Mouse (Mus musculus) stomach, embryonic 16.5 days (tissue): ENCODE data around the gene Trim38. TPM values are rescaled to one million over a fixed set of nuclear protein-coding genes. Genes with fewer than 3 reads are reported as not detected.

Experiments used
- ATAC-seq: fragments of 200-750 bp; cut with Nextera tagmentation; 2 replicates; pipeline ENCODE4 v1.8.0; 2017; ENCODE audit warnings: moderate number of reproducible peaks, moderate TSS enrichment; ENCODE audit not compliant: insufficient read depth, low FRiP score
- H3K27ac ChIP-seq: fragments of 300-500 bp; sonication (generic); 2 replicates; pipeline ENCODE4 v1.5.1; 2014; ENCODE audit warnings: low read length
- H3K27me3 ChIP-seq: fragments of 300-500 bp; sonication (generic); 2 replicates; pipeline ENCODE4 v1.6.1; 2014; ENCODE audit warnings: low read length, control low read depth, mixed read lengths; ENCODE audit not compliant: control insufficient read depth, insufficient read depth
- H3K36me3 ChIP-seq: fragments of 300-500 bp; sonication (generic); 2 replicates; pipeline ENCODE4 v1.6.1; 2014; ENCODE audit warnings: low read length; ENCODE audit not compliant: control insufficient read depth, insufficient read depth
- H3K4me1 ChIP-seq: fragments of 300-500 bp; sonication (generic); 2 replicates; pipeline ENCODE4 v1.6.1; 2014; ENCODE audit warnings: low read length, control low read depth, mixed read lengths; ENCODE audit not compliant: control insufficient read depth, insufficient read depth
- H3K4me2 ChIP-seq: fragments of 300-500 bp; sonication (generic); 2 replicates; pipeline ENCODE4 v1.6.1; 2014; ENCODE audit warnings: low read depth, low read length, mixed read lengths
- H3K4me3 ChIP-seq: fragments of 300-500 bp; sonication (generic); replicated peaks from 2 replicates; pipeline ENCODE4 v1.5.1; 2014; ENCODE audit warnings: mild to moderate bottlenecking, low read length
- H3K9ac ChIP-seq: fragments of 300-500 bp; sonication (generic); 2 replicates; pipeline ENCODE4 v1.6.1; 2014; ENCODE audit warnings: low read length
- H3K9me3 ChIP-seq: fragments of 300-500 bp; sonication (generic); replicated peaks from 2 replicates; pipeline ENCODE4 v1.6.1; 2016; ENCODE audit warnings: low read length, control low read depth; ENCODE audit not compliant: control insufficient read depth
- WGBS: fragments of 180-500 bp; shearing (Covaris S2); extraction: QIAGEN DNeasy Blood & Tissue Kit; methylation state at CpG from one replicate; pipeline ENCODE4 v1.1.7; 2014; 5-methylcytosine and 5-hydroxymethylcytosine counted together
- microRNA-seq: library from miRNA; unstranded; fragments of <30 nt; microRNA quantifications from one replicate; pipeline ENCODE4, GENCODE M21; 2016
- polyA plus RNA-seq: library from polyadenylated mRNA; unstranded; fragments of >200 nt; fragmentation: Nextera tagmentation; extraction: Ambion mirVana; gene quantifications from 2 replicates; pipeline ENCODE4 v1.2.1, GENCODE M21; 2015

Trim38 gene
- polyA plus RNA-seq, 1 experiment from 2014 or later, result not detected

DNA sequence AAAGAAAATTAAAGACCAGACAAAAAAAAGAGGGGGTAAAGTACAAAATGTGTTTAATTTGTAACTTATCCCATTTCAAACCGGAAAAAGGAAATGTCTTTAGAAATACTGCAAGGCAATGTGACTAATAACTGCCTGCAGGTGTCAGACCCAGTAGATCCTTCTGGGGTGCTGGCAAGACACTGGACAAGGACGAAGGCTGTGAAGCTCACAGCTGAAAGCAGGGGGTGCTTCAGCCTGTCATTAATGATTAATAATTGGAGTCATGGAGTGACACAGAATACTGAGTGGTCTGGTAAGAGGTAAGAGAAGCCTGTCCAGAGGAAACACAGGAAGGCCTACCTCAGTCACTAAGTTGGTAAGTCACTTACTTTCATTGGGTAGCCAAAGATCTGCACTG is 69.6 kb downstream of the Trim38 start, which contains the start of gene Slc17a3:
Gene Slc17a3, plus strand, starts transcription at position 127 of the 400 bp plus-strand sequence.
- no peak within 1 kb of the TSS for H3K27ac ChIP-seq
- H3K9ac ChIP-seq, result no peak within 1 kb of the TSS
- H3K4me3 ChIP-seq, result no peak within 1 kb of the TSS
- H3K9me3 ChIP-seq, result no peaks in the 10 kb centered on the region
- no peak within 1 kb of the TSS for H3K4me2 ChIP-seq
- H3K27me3 ChIP-seq, result no peaks in the 10 kb centered on the region
- 65% methylated on average over 2 of the region's 2 CpGs for WGBS
- no peaks in the 10 kb centered on the region for H3K4me1 ChIP-seq
- no peak for ATAC-seq
- no peaks in the 10 kb centered on the region for H3K36me3 ChIP-seq

Small RNA genes lying within 50 kb of the gene (microRNA-seq; reads per million reads assigned to microRNA genes)
- not detected for gene Gm44314
- not detected for gene Gm44484

Other genes with a start within 250 kb of the Trim38 start
- 5.7 and 6.3 TPM in 2 replicates for gene Hist1h4h, start 238.9 kb upstream of the Trim38 start, polyA plus RNA-seq
- 0.74 and 3.1 TPM in 2 replicates for gene Hist1h2af, start 236.0 kb upstream of the Trim38 start, polyA plus RNA-seq
- 4.7 and 6.1 TPM in 2 replicates for gene Hist1h3g, start 234.5 kb upstream of the Trim38 start, polyA plus RNA-seq
- 1.1 and 1.4 TPM in 2 replicates for gene Hist1h2bh, start 226.5 kb upstream of the Trim38 start, polyA plus RNA-seq
- gene Hist1h3f, start 225.9 kb upstream of the Trim38 start, polyA plus RNA-seq, result 0.81 and 0.90 TPM in 2 replicates
- gene Hist1h4f, start 218.3 kb upstream of the Trim38 start, polyA plus RNA-seq, result 1.6 TPM in 1 of 2 replicates, not detected in the other
- gene Hist1h1d, start 216.7 kb upstream of the Trim38 start, polyA plus RNA-seq, result 0.67 and 0.93 TPM in 2 replicates
- 2.8 and 3.6 TPM in 2 replicates for gene Hist1h3e, start 207.5 kb upstream of the Trim38 start, polyA plus RNA-seq
- 34.0 and 56.1 TPM in 2 replicates for gene Hist1h2ae, start 198.7 kb upstream of the Trim38 start, polyA plus RNA-seq
- gene Hist1h2bg, start 198.5 kb upstream of the Trim38 start, polyA plus RNA-seq, result 16.8 and 17.5 TPM in 2 replicates
- gene Hist1h2bf, start 195.7 kb upstream of the Trim38 start, polyA plus RNA-seq, result 1.7 and 3.0 TPM in 2 replicates
- gene Hist1h2ad, start 195.5 kb upstream of the Trim38 start, polyA plus RNA-seq, result 2.5 TPM in 2 replicates
- gene Hist1h3d, start 194.2 kb upstream of the Trim38 start, polyA plus RNA-seq, result 6.3 and 6.5 TPM in 2 replicates
- gene Hist1h4d, start 188.3 kb upstream of the Trim38 start, polyA plus RNA-seq, result 60.7 and 86.3 TPM in 2 replicates
- gene Hist1h2be, start 148.8 kb upstream of the Trim38 start, polyA plus RNA-seq, result 2.8 and 3.0 TPM in 2 replicates
- 11.3 and 16.6 TPM in 2 replicates for gene Hist1h1e, start 147.4 kb upstream of the Trim38 start, polyA plus RNA-seq
- gene Hist1h2ac, start 86.0 kb upstream of the Trim38 start, polyA plus RNA-seq, result 1.7 TPM in 2 replicates
- 101 and 102 TPM in 2 replicates for gene Hist1h2bc, start 85.7 kb upstream of the Trim38 start, polyA plus RNA-seq
- gene Hist1h1t, start 74.1 kb upstream of the Trim38 start, polyA plus RNA-seq, result 0.14 TPM in 1 of 2 replicates, not detected in the other
- gene Hist1h4c, start 71.5 kb upstream of the Trim38 start, polyA plus RNA-seq, result 4.5 and 4.8 TPM in 2 replicates
- gene Hfe, start 59.1 kb upstream of the Trim38 start, polyA plus RNA-seq, result 8.8 and 9.6 TPM in 2 replicates
- 53.4 and 58.0 TPM in 2 replicates for gene Hist1h1c, start 31.1 kb upstream of the Trim38 start, polyA plus RNA-seq
- 3.1 and 3.7 TPM in 2 replicates for gene Hist1h3c, start 24.3 kb upstream of the Trim38 start, polyA plus RNA-seq
- gene Hist1h2bb, start 23.2 kb upstream of the Trim38 start, polyA plus RNA-seq, result 1.00 and 2.9 TPM in 2 replicates
- 16.2 and 26.2 TPM in 2 replicates for gene Hist1h2ab, start 18.8 kb upstream of the Trim38 start, polyA plus RNA-seq
- gene Hist1h3b, start 17.6 kb upstream of the Trim38 start, polyA plus RNA-seq, result 7.0 and 7.5 TPM in 2 replicates
- gene Hist1h4b, start 12.9 kb upstream of the Trim38 start, polyA plus RNA-seq, result 1.2 and 3.7 TPM in 2 replicates
- gene Hist1h4a, start 8.7 kb upstream of the Trim38 start, polyA plus RNA-seq, result 0.28 and 1.5 TPM in 2 replicates
- 2.0 and 3.5 TPM in 2 replicates for gene Hist1h3a, start 7.5 kb upstream of the Trim38 start, polyA plus RNA-seq
- 1.3 TPM in 2 replicates for gene Hist1h1a, start 6.2 kb upstream of the Trim38 start, polyA plus RNA-seq
- gene Slc17a2, start 37.1 kb downstream of the Trim38 start, polyA plus RNA-seq, result 0.06 and 0.11 TPM in 2 replicates
- gene Slc17a3, start 69.5 kb downstream of the Trim38 start, polyA plus RNA-seq, result 0.27 and 0.41 TPM in 2 replicates
- gene Slc17a1, start 97.8 kb downstream of the Trim38 start, polyA plus RNA-seq, result 0.22 TPM in 1 of 2 replicates, not detected in the other
- 2.7 and 3.1 TPM in 2 replicates for gene Slc17a4, start 145.1 kb downstream of the Trim38 start, polyA plus RNA-seq
- not detected in 2 replicates for gene Hist1h2ba, start 164.2 kb downstream of the Trim38 start, polyA plus RNA-seq
- gene Hist1h2aa, start 164.5 kb downstream of the Trim38 start, polyA plus RNA-seq, result not detected in 2 replicates
- 4.9 and 6.1 TPM in 2 replicates for gene Scgn, start 221.3 kb downstream of the Trim38 start, polyA plus RNA-seq